10 mouse cellular contexts compared by ENCODE assay signal in genomic region chr2:50877716-50878115, GRCm38 (mm10).
DNase-seq lines count a peak whose midpoint lies in the region; ATAC-seq lines count a peak whose summit lies in the region.
"Had no signal": no experiment of that assay in that cellular context is flagged by ENCODE, and none has a peak within 500 bp of the region (broad histone marks: within the 10 kb centered on the region; RNA-seq: fewer than 3 reads in every experiment).

No protein-coding gene starts in this region.

- H3K9ac ChIP-seq in heart, embryonic 12.5 days, result no peak overlapping the region
- no peak overlapping the region for H3K9ac ChIP-seq in stomach, embryonic 16.5 days (ENCODE audit: low read length)
- H3K9ac ChIP-seq in hindbrain, embryonic 14.5 days, result no peak overlapping the region
- H3K9ac ChIP-seq: liver, embryonic 14.5 days had no signal

- intact Hi-C loops in gastrocnemius, postnatal 36 days (cut with DNase I), result no loop called here

- no peak overlapping the region for H3K4me3 ChIP-seq in heart, embryonic 12.5 days
- no peak overlapping the region for H3K4me3 ChIP-seq in stomach, embryonic 16.5 days (replicated peaks; ENCODE audit: low read length)
- no peak overlapping the region for H3K4me3 ChIP-seq in hindbrain, embryonic 14.5 days (replicated peaks; ENCODE audit: low read length)

- no peaks in the 10 kb centered on the region for H3K9me3 ChIP-seq in heart, embryonic 12.5 days (replicated peaks)
- no peaks in the 10 kb centered on the region for H3K9me3 ChIP-seq in stomach, embryonic 16.5 days (replicated peaks; ENCODE audit: control insufficient read depth, low read length)
- no peaks in the 10 kb centered on the region for H3K9me3 ChIP-seq in hindbrain, embryonic 14.5 days (ENCODE audit: control insufficient read depth, low read length)

- no peaks in the 10 kb centered on the region for H3K27me3 ChIP-seq in heart, embryonic 12.5 days (replicated peaks)
- H3K27me3 ChIP-seq in stomach, embryonic 16.5 days (ENCODE audit: control insufficient read depth, insufficient read depth, low read length), result no peaks in the 10 kb centered on the region
- no peaks in the 10 kb centered on the region for H3K27me3 ChIP-seq in hindbrain, embryonic 14.5 days (ENCODE audit: control insufficient read depth, insufficient read depth, low read length)

- H3K27ac ChIP-seq in heart, embryonic 12.5 days (ENCODE audit: poor library complexity, severe bottlenecking), result no peak overlapping the region
- H3K27ac ChIP-seq in stomach, embryonic 16.5 days (ENCODE audit: low read length), result 0 out of 2 replicates have a peak overlapping the region, but pooled peaks have one; percentile 49
- no peak overlapping the region for H3K27ac ChIP-seq in hindbrain, embryonic 14.5 days
- H3K27ac ChIP-seq: liver, embryonic 14.5 days had no signal

- no peak overlapping the region for H3K4me2 ChIP-seq in heart, embryonic 12.5 days
- H3K4me2 ChIP-seq in stomach, embryonic 16.5 days (ENCODE audit: low read depth, low read length), result peak overlapping the region; percentile 28; the same call in 1 of the 2 replicates
- no peak overlapping the region for H3K4me2 ChIP-seq in hindbrain, embryonic 14.5 days (replicated peaks)

- DNase-seq in heart, adult 11 months, result peak; percentile 98
- peak; percentile 31 to 53 for DNase-seq in gastrocnemius, postnatal 36 days
- DNase-seq in kidney, postnatal 14 days, result peak; percentile 59
- DNase-seq in cerebellum, postnatal 14 days, result no peak
- no peak for DNase-seq in ovary, adult 18-20 months (ENCODE audit: low spot score)
- DNase-seq in hindbrain, embryonic 14.5 days (ENCODE audit: low spot score), result no peak
- DNase-seq: retina, postnatal 1 day had no signal

- no peaks in the 10 kb centered on the region for H3K36me3 ChIP-seq in heart, embryonic 12.5 days
- H3K36me3 ChIP-seq in stomach, embryonic 16.5 days (ENCODE audit: control insufficient read depth, insufficient read depth, low read length), result no peaks in the 10 kb centered on the region
- H3K36me3 ChIP-seq in hindbrain, embryonic 14.5 days (replicated peaks; ENCODE audit: control insufficient read depth, insufficient read depth), result no peaks in the 10 kb centered on the region

- WGBS in heart, embryonic 12.5 days, result 82% methylated on average over 17 of the region's 17 CpGs
- 53% methylated on average over 17 of the region's 17 CpGs for WGBS in stomach, embryonic 16.5 days
- 83% methylated on average over 17 of the region's 17 CpGs for WGBS in hindbrain, embryonic 14.5 days

- H3K4me1 ChIP-seq in heart, embryonic 12.5 days (replicated peaks), result peaks cover 9% of the 10 kb centered on the region
- no peaks in the 10 kb centered on the region for H3K4me1 ChIP-seq in stomach, embryonic 16.5 days (ENCODE audit: control insufficient read depth, insufficient read depth, low read length)
- no peaks in the 10 kb centered on the region for H3K4me1 ChIP-seq in hindbrain, embryonic 14.5 days (replicated peaks; ENCODE audit: control insufficient read depth, insufficient read depth, low read length)

- ATAC-seq in heart, embryonic 12.5 days (ENCODE audit: insufficient number of reproducible peaks, low FRiP score), result no peak
- peak; percentile 82 for ATAC-seq in stomach, embryonic 16.5 days (ENCODE audit: insufficient read depth, low FRiP score)
- ATAC-seq in hindbrain, embryonic 14.5 days (ENCODE audit: low FRiP score), result no peak

Comparison
In these comparisons a context has a peak if more than half of its experiments do, and no peak if none do; other contexts are left out.
1. DNase-seq: peak in heart, adult 11 months (single experiment), gastrocnemius, postnatal 36 days (2 of 2) and kidney, postnatal 14 days (single experiment); none in cerebellum, postnatal 14 days (0 of 2), ovary, adult 18-20 months (single experiment) and hindbrain, embryonic 14.5 days (single experiment).